Mouse (Mus musculus) heart, embryonic 10.5 days (tissue): Measurements from ENCODE around the gene Arl5a. TPM values are rescaled to one million over a fixed set of nuclear protein-coding genes. Genes with fewer than 3 reads are reported as not detected.

Experiments
- DNase-seq: peaks from one replicate; pipeline ENCODE4 v3.0.0-alpha.2; 2017; ENCODE audit warnings: low spot score
- H3K27ac ChIP-seq: fragments of 300-500 bp; sonication (generic); 2 replicates; pipeline ENCODE4 v1.5.1; 2016; ENCODE audit warnings: mild to moderate bottlenecking
- H3K27me3 ChIP-seq: fragments of 300-500 bp; sonication (generic); 2 replicates; pipeline ENCODE4 v1.6.1; 2016; ENCODE audit warnings: mild to moderate bottlenecking; ENCODE audit not compliant: poor library complexity, insufficient read depth, severe bottlenecking
- H3K36me3 ChIP-seq: fragments of 300-500 bp; sonication (generic); 2 replicates; pipeline ENCODE4 v1.6.1; 2016; ENCODE audit warnings: mild to moderate bottlenecking, moderate library complexity
- H3K4me1 ChIP-seq: fragments of 300-500 bp; sonication (generic); 2 replicates; pipeline ENCODE4 v1.6.1; 2016; ENCODE audit warnings: mild to moderate bottlenecking
- H3K4me3 ChIP-seq: fragments of 300-500 bp; sonication (generic); 2 replicates; pipeline ENCODE4 v1.5.1; 2016; ENCODE audit warnings: mild to moderate bottlenecking, moderate library complexity
- H3K9me3 ChIP-seq: fragments of 300-500 bp; sonication (generic); 2 replicates; pipeline ENCODE4 v1.6.1; 2016; ENCODE audit warnings: mild to moderate bottlenecking, moderate library complexity
- WGBS: fragments of 180-500 bp; shearing (Covaris S2); methylation state at CpG from one replicate; pipeline ENCODE4 v1.1.7; 2016; 5-methylcytosine and 5-hydroxymethylcytosine counted together
- polyA plus RNA-seq: library from polyadenylated mRNA; unstranded; fragments of >200 nt; fragmentation: Nextera tagmentation; extraction: Ambion mirVana; gene quantifications from 2 replicates; pipeline ENCODE4 v1.2.1, GENCODE M21; 2016

Gene Arl5a
- 62.9 and 72.8 TPM in 2 replicates for polyA plus RNA-seq

GRCm38 (mm10) chr2:52424747-52425522 is at the start of gene Arl5a:
TSS of gene Arl5a (minus strand) at chr2:52424901.
- H3K4me1 ChIP-seq = peaks cover 38% of the 10 kb centered on the region
- H3K9me3 ChIP-seq = no peaks in the 10 kb centered on the region
- H3K27ac ChIP-seq = peak within 1 kb of the TSS; percentile 99
- WGBS = under 1% methylated on average over 54 of the region's 57 CpGs
- DNase-seq = peak; percentile 96
- no peaks in the 10 kb centered on the region for H3K27me3 ChIP-seq
- peak within 1 kb of the TSS; percentile 98 for H3K4me3 ChIP-seq
- H3K36me3 ChIP-seq = no peaks in the 10 kb centered on the region

- H3K9me3 ChIP-seq = no peaks in the 10 kb centered on the region
- peaks cover 15% of the 10 kb centered on the region for H3K4me1 ChIP-seq
- DNase-seq = no peak
- peaks cover 6% of the 10 kb centered on the region; the same call in 1 of the 2 replicates for H3K27me3 ChIP-seq
- 26% methylated on average over 4 of the region's 4 CpGs for WGBS
- no peaks in the 10 kb centered on the region for H3K36me3 ChIP-seq
- H3K27ac ChIP-seq = peak overlapping the region; percentile 64; the same call in 1 of the 2 replicates
- no peak overlapping the region for H3K4me3 ChIP-seq
Observed at GRCm38 (mm10) chr2:52471545-52472291, 47.0 kb upstream of the Arl5a start.

- Histone ChIP-seq H3K9me3 (no peaks in the 10 kb centered on the region), H3K4me3 (no peak overlapping the region), H3K4me1 (peaks cover 11% of the 10 kb centered on the region), H3K27me3 (peaks cover 6% of the 10 kb centered on the region; the same call in 1 of the 2 replicates), H3K36me3 (no peaks in the 10 kb centered on the region), H3K27ac (no peak overlapping the region)
- no peak for DNase-seq
- 77% methylated on average over 4 of the region's 4 CpGs for WGBS
Observed at GRCm38 (mm10) chr2:52470044-52470560, 45.4 kb upstream of the Arl5a start.

GRCm38 (mm10) chr2:52467629-52468028 is 42.9 kb upstream of the Arl5a start:
- no peaks in the 10 kb centered on the region for H3K27me3 ChIP-seq
- no peak for DNase-seq
- WGBS = 77% methylated on average over 6 of the region's 6 CpGs
- H3K4me1 ChIP-seq = peaks cover 11% of the 10 kb centered on the region
- H3K9me3 ChIP-seq = no peaks in the 10 kb centered on the region
- H3K36me3 ChIP-seq = no peaks in the 10 kb centered on the region
- no peak overlapping the region for H3K4me3 ChIP-seq
- no peak overlapping the region for H3K27ac ChIP-seq

- H3K4me1 ChIP-seq = no peaks in the 10 kb centered on the region
- H3K4me3 ChIP-seq = no peak overlapping the region
- H3K36me3 ChIP-seq = no peaks in the 10 kb centered on the region
- no peak overlapping the region for H3K27ac ChIP-seq
- no peaks in the 10 kb centered on the region for H3K27me3 ChIP-seq
- DNase-seq = no peak
- H3K9me3 ChIP-seq = no peaks in the 10 kb centered on the region
- WGBS = 87% methylated on average over 12 of the region's 12 CpGs
Observed at GRCm38 (mm10) chr2:52461206-52461967, 36.7 kb upstream of the Arl5a start.

- Histone ChIP-seq H3K27ac (no peak overlapping the region), H3K36me3 (no peaks in the 10 kb centered on the region), H3K4me1 (no peaks in the 10 kb centered on the region), H3K4me3 (no peak overlapping the region), H3K27me3 (no peaks in the 10 kb centered on the region), H3K9me3 (no peaks in the 10 kb centered on the region)
- 70% methylated on average over 7 of the region's 7 CpGs for WGBS
- DNase-seq = no peak
Observed at GRCm38 (mm10) chr2:52455606-52456479, 31.1 kb upstream of the Arl5a start.

GRCm38 (mm10) chr2:52449818-52450217 is 25.1 kb upstream of the Arl5a start:
- Histone ChIP-seq H3K9me3 (no peaks in the 10 kb centered on the region), H3K27me3 (no peaks in the 10 kb centered on the region), H3K4me1 (0 out of 2 replicates have a peak, but pooled peaks cover 7% of the 10 kb centered on the region), H3K36me3 (no peaks in the 10 kb centered on the region), H3K4me3 (no peak overlapping the region), H3K27ac (no peak overlapping the region)
- WGBS = 58% methylated on average over 8 of the region's 8 CpGs
- DNase-seq = no peak

- DNase-seq = no peak
- no peaks in the 10 kb centered on the region for H3K9me3 ChIP-seq
- H3K27me3 ChIP-seq = no peaks in the 10 kb centered on the region
- no peaks in the 10 kb centered on the region for H3K36me3 ChIP-seq
- H3K4me3 ChIP-seq = no peak overlapping the region
- H3K27ac ChIP-seq = no peak overlapping the region
- H3K4me1 ChIP-seq = 0 out of 2 replicates have a peak, but pooled peaks cover 7% of the 10 kb centered on the region
- 33% methylated on average over 1 of the region's 1 CpGs for WGBS
Observed at GRCm38 (mm10) chr2:52448916-52449315, 24.2 kb upstream of the Arl5a start.

- 48% methylated on average over 5 of the region's 5 CpGs for WGBS
Observed at GRCm38 (mm10) chr2:52446648-52447047, 21.9 kb upstream of the Arl5a start.

GRCm38 (mm10) chr2:52442125-52442524 is 17.4 kb upstream of the Arl5a start:
- no peaks in the 10 kb centered on the region for H3K27me3 ChIP-seq
- DNase-seq = no peak
- 53% methylated on average over 5 of the region's 5 CpGs for WGBS
- H3K27ac ChIP-seq = no peak overlapping the region
- no peak overlapping the region for H3K4me3 ChIP-seq
- H3K9me3 ChIP-seq = no peaks in the 10 kb centered on the region
- no peaks in the 10 kb centered on the region for H3K36me3 ChIP-seq
- H3K4me1 ChIP-seq = peaks cover 15% of the 10 kb centered on the region; the same call in 1 of the 2 replicates

More at GRCm38 (mm10) chr2:52446648-52447047, 21.9 kb upstream of the Arl5a start:
- no peaks in the 10 kb centered on the region for H3K9me3 ChIP-seq
- no peak overlapping the region for H3K4me3 ChIP-seq
- peaks cover 11% of the 10 kb centered on the region; the same call in 1 of the 2 replicates for H3K4me1 ChIP-seq
- H3K36me3 ChIP-seq = no peaks in the 10 kb centered on the region
- no peak for DNase-seq
- H3K27me3 ChIP-seq = no peaks in the 10 kb centered on the region
- no peak overlapping the region for H3K27ac ChIP-seq

- Histone ChIP-seq H3K9me3 (no peaks in the 10 kb centered on the region), H3K27ac (no peak overlapping the region), H3K4me1 (peaks cover 25% of the 10 kb centered on the region), H3K36me3 (no peaks in the 10 kb centered on the region), H3K4me3 (no peak overlapping the region), H3K27me3 (no peaks in the 10 kb centered on the region)
- DNase-seq = no peak
- 85% methylated on average over 4 of the region's 4 CpGs for WGBS
Observed at GRCm38 (mm10) chr2:52440420-52441015, 15.8 kb upstream of the Arl5a start.
